Mouse (Mus musculus): ENCODE measurements at regions not wholly inside any gene's neighbourhood (a gene's known extent, or its start where the extent isn't known, plus 50 kb on each side); places are given as distances from the start of the nearest gene placed in this dataset.

- TF ChIP-seq CTCF (IDR thresholded peaks at IDR 0.05; ENCODE audit: borderline replicate concordance, insufficient read depth, low read depth, low read length) (no peak), POLR2A (IDR thresholded peaks at IDR 0.05; ENCODE audit: borderline replicate concordance, insufficient read depth, low read length) (no peak)
These were observed 147.7 kb upstream of the Igfbp3 start for GRCm38 (mm10) chr11:7361388-7361787.

Data from cerebellum, adult 2 months (tissue).